Mouse (Mus musculus) MEL (cell line): ENCODE results near the gene Cep55. TPM values are rescaled to one million over a fixed set of nuclear protein-coding genes. Genes with fewer than 3 reads are reported as not detected.

ENCODE experiments used
- DNase-seq: peaks from one replicate; pipeline ENCODE4 v3.0.0; 2011; ENCODE audit warnings: low read depth, low spot score
- H3K27ac ChIP-seq: 2 replicates; pipeline ENCODE4 v1.5.1; 2012; ENCODE audit warnings: low read depth, mild to moderate bottlenecking, control low read depth, low read length, moderate library complexity; ENCODE audit not compliant: control insufficient read depth
- H3K27me3 ChIP-seq, 2 experiments: fragments of 150-350 bp in 1 of 2; sonication (generic) in 1 of 2; 2 replicates each; pipeline ENCODE4 v1.6.1; 2012; ENCODE audit warnings: low read length in 2 of 2, mild to moderate bottlenecking in 2 of 2, improper control_type of control experiment in 1 of 2, moderate library complexity in 1 of 2; ENCODE audit not compliant: insufficient read depth in 2 of 2, control insufficient read depth in 1 of 2
- H3K36me3 ChIP-seq, 2 experiments: 2 replicates each; pipeline ENCODE4 v1.6.1; 2012 to 2014; ENCODE audit warnings: low read length in 2 of 2, improper control_type of control experiment in 1 of 2, inconsistent platforms in 1 of 2, mild to moderate bottlenecking in 1 of 2; ENCODE audit not compliant: insufficient read depth in 2 of 2, control insufficient read depth in 1 of 2
- H3K4me1 ChIP-seq, 2 experiments: fragments of 150-350 bp in 1 of 2; sonication (generic) in 1 of 2; 2 replicates each; pipeline ENCODE4 v1.6.1; 2012; ENCODE audit warnings: low read length in 2 of 2, improper control_type of control experiment in 1 of 2, mild to moderate bottlenecking in 1 of 2; ENCODE audit not compliant: insufficient read depth in 2 of 2, control insufficient read depth in 1 of 2
- H3K4me3 ChIP-seq, 2 experiments: fragments of 150-350 bp in 1 of 2; sonication (generic) in 1 of 2; 2 replicates each; pipeline ENCODE4 v1.5.1; 2012; ENCODE audit warnings: low read depth in 2 of 2, low read length in 2 of 2, mild to moderate bottlenecking in 2 of 2, moderate library complexity in 2 of 2, control low read depth in 1 of 2, improper control_type of control experiment in 1 of 2; ENCODE audit not compliant: control insufficient read depth in 1 of 2, insufficient read depth in 1 of 2
- H3K79me2 ChIP-seq: 2 replicates; pipeline ENCODE4 v1.6.1; 2012; ENCODE audit warnings: mild to moderate bottlenecking, low read length, moderate library complexity; ENCODE audit not compliant: control insufficient read depth, poor library complexity, insufficient read depth
- H3K9ac ChIP-seq: 2 replicates; pipeline ENCODE4 v1.6.1; 2012; ENCODE audit warnings: low read depth, mild to moderate bottlenecking, control low read depth, low read length, moderate library complexity; ENCODE audit not compliant: control insufficient read depth, poor library complexity, severe bottlenecking
- H3K9me3 ChIP-seq: fragments of 150-350 bp; sonication (generic); replicated peaks from 2 replicates; pipeline ENCODE4 v1.6.1; 2012; ENCODE audit warnings: mild to moderate bottlenecking, low read length, improper control_type of control experiment, moderate library complexity; ENCODE audit not compliant: insufficient read depth
- BHLHE40 ChIP-seq: IDR thresholded peaks from 2 replicates; pipeline ENCODE4 v1.6.1; 2012; ENCODE audit warnings: low read depth, mild to moderate bottlenecking, inconsistent platforms, low read length, improper control_type of control experiment, borderline replicate concordance
- CHD2 ChIP-seq: IDR thresholded peaks from 2 replicates; pipeline ENCODE4 v1.6.1; 2011; ENCODE audit warnings: low read length, improper control_type of control experiment
- CTCF ChIP-seq, 3 experiments: IDR thresholded peaks in 2 of 3; conservative IDR thresholded peaks in 1 of 3; 2 replicates each; pipeline ENCODE4 v1.5.1; 2011 to 2012; ENCODE audit warnings: low read length in 3 of 3, low read depth in 2 of 3, mild to moderate bottlenecking in 2 of 3, improper control_type of control experiment in 1 of 3, inconsistent platforms in 1 of 3, mixed read lengths in 1 of 3, moderate library complexity in 1 of 3; ENCODE audit not compliant: control insufficient read depth in 1 of 3, insufficient read depth in 1 of 3, poor library complexity in 1 of 3, severe bottlenecking in 1 of 3
- ELF1 ChIP-seq: IDR thresholded peaks from 2 replicates; pipeline ENCODE4 v1.6.1; 2014; ENCODE audit warnings: low read depth, mild to moderate bottlenecking, inconsistent platforms, low read length, improper control_type of control experiment, moderate library complexity
- EP300 ChIP-seq, 2 experiments: IDR thresholded peaks; 2 replicates each; pipeline ENCODE4 v1.6.1; 2011; ENCODE audit warnings: improper control_type of control experiment in 2 of 2, low read length in 2 of 2, low read depth in 1 of 2, mild to moderate bottlenecking in 1 of 2
- ETS1 ChIP-seq: IDR thresholded peaks from 2 replicates; pipeline ENCODE4 v1.6.1; 2012; ENCODE audit warnings: low read depth, mild to moderate bottlenecking, inconsistent platforms, low read length, improper control_type of control experiment, moderate library complexity
- HCFC1 ChIP-seq: IDR thresholded peaks from 2 replicates; pipeline ENCODE4 v1.6.1; 2012; ENCODE audit warnings: low read depth, mild to moderate bottlenecking, inconsistent platforms, low read length, improper control_type of control experiment, moderate library complexity
- MYC ChIP-seq: IDR thresholded peaks from 2 replicates; pipeline ENCODE4 v1.6.1; 2011; ENCODE audit warnings: low read depth, mild to moderate bottlenecking, low read length, improper control_type of control experiment, moderate library complexity
- POLR2A ChIP-seq, 2 experiments: IDR thresholded peaks; 2 replicates each; pipeline ENCODE4 v1.6.1; 2011 to 2012; ENCODE audit warnings: low read length in 2 of 2, mild to moderate bottlenecking in 2 of 2, control low read depth in 1 of 2, improper control_type of control experiment in 1 of 2, low read depth in 1 of 2, moderate library complexity in 1 of 2; ENCODE audit not compliant: control insufficient read depth in 1 of 2, insufficient read depth in 1 of 2, poor library complexity in 1 of 2
- POLR2AphosphoS2 ChIP-seq: IDR thresholded peaks from 2 replicates; pipeline ENCODE4 v1.6.1; 2011; ENCODE audit warnings: low read length, improper control_type of control experiment
- POLR2AphosphoS5 ChIP-seq: IDR thresholded peaks from 2 replicates; pipeline ENCODE4 v1.6.1; 2012; ENCODE audit warnings: low read depth, borderline replicate concordance, mild to moderate bottlenecking, inconsistent platforms, low read length, moderate library complexity, mixed read lengths
- TAL1 ChIP-seq: IDR thresholded peaks from 2 replicates; pipeline ENCODE4 v1.6.1; 2012; ENCODE audit warnings: mild to moderate bottlenecking, inconsistent platforms, low read length, moderate library complexity, mixed read lengths
- UBTF ChIP-seq: IDR thresholded peaks from 2 replicates; pipeline ENCODE4 v1.6.1; 2012; ENCODE audit warnings: low read depth, mild to moderate bottlenecking, inconsistent platforms, low read length, improper control_type of control experiment, moderate library complexity, borderline replicate concordance; ENCODE audit not compliant: insufficient read depth
- USF1 ChIP-seq: IDR thresholded peaks from 2 replicates; pipeline ENCODE4 v1.6.1; 2014; ENCODE audit warnings: low read depth, mild to moderate bottlenecking, inconsistent platforms, low read length, improper control_type of control experiment, moderate library complexity
- USF2 ChIP-seq, 2 experiments: IDR thresholded peaks; 2 replicates each; pipeline ENCODE4 v1.6.1; 2011 to 2012; ENCODE audit warnings: improper control_type of control experiment in 2 of 2, low read length in 2 of 2, borderline replicate concordance in 1 of 2, inconsistent platforms in 1 of 2, low read depth in 1 of 2, mild to moderate bottlenecking in 1 of 2; ENCODE audit not compliant: insufficient read depth in 1 of 2
- ZC3H11A ChIP-seq: IDR thresholded peaks from 2 replicates; pipeline ENCODE4 v1.6.1; 2012; ENCODE audit warnings: low read depth, mild to moderate bottlenecking, inconsistent platforms, low read length, improper control_type of control experiment
- polyA plus RNA-seq, 2 experiments: library from polyadenylated mRNA; stranded (reverse) in 1 of 2; unstranded in 1 of 2; fragments of >175 nt in 1 of 2; fragments of >200 nt in 1 of 2; gene quantifications; 2 replicates each; pipeline versions ENCODE4 v1.2.1 to v1.2.4; 2012; ENCODE audit warnings: low replicate concordance in 2 of 2, low read depth in 1 of 2; ENCODE audit not compliant: insufficient read length in 2 of 2, insufficient read depth in 1 of 2, missing spikeins in 1 of 2
- total RNA-seq: library from RNA; depleted of rRNA; stranded (reverse); fragments of 300-350 nt; gene quantifications from 2 replicates; pipeline ENCODE4 v1.2.3, GENCODE M21; 2012

The Cep55 gene
- total and polyA plus RNA-seq, 3 experiments: 11.1 to 17.1 TPM; not detected in 1

DNA sequence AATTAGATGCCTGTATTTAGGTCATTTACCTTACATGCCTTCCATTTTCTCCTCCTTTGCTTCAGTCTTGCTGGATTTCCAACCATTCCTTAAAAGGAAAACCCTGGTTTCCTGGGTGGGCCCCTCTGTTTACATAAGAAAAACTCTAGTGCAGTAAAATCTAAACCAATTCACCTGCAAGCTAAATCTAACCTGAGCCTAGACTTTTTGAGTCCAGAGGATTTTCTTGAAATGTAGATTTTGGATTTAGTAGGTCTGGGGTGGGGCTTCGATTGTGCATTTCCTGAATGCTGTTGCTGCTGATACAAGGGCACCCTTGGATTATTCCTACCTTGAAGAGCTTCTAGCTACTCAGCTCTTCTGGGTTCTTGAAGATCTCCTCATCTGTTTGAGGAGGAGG, 9.2 kb downstream of the Cep55 start:
- H3K36me3 ChIP-seq: peaks cover 0 to 8% of the 10 kb centered on the region in 2 experiments; a peak in 2 of 4 replicates
- DNase-seq: no peak
- H3K27me3 ChIP-seq: no peaks in the 10 kb centered on the region
- TF ChIP-seq EP300 (IDR thresholded peaks at IDR 0.05; ENCODE audit: low read depth in 1 of 2, low read length in 2 of 2) (no peak), ZC3H11A (no peak), POLR2AphosphoS5 (no peak), CHD2 (no peak), MYC (no peak), CTCF (IDR thresholded peaks at IDR 0.05 in 2 of 3, conservative IDR thresholded peaks at IDR 0.05 in 1 of 3; ENCODE audit: control insufficient read depth in 1 of 3, insufficient read depth in 1 of 3, low read depth in 2 of 3, low read length in 3 of 3, poor library complexity in 1 of 3, severe bottlenecking in 1 of 3) (no peak), USF1 (no peak), BHLHE40 (no peak), ELF1 (no peak), HCFC1 (no peak), UBTF (no peak), ETS1 (no peak), POLR2AphosphoS2 (no peak)
- no peaks in the 10 kb centered on the region for H3K9me3 ChIP-seq
- no peaks in the 10 kb centered on the region; the same call in 1 of the 2 replicates for H3K79me2 ChIP-seq
- no peak overlapping the region for H3K27ac ChIP-seq
- no peak overlapping the region for H3K4me3 ChIP-seq
- no peak overlapping the region for H3K9ac ChIP-seq
- no peaks in the 10 kb centered on the region for H3K4me1 ChIP-seq

DNA sequence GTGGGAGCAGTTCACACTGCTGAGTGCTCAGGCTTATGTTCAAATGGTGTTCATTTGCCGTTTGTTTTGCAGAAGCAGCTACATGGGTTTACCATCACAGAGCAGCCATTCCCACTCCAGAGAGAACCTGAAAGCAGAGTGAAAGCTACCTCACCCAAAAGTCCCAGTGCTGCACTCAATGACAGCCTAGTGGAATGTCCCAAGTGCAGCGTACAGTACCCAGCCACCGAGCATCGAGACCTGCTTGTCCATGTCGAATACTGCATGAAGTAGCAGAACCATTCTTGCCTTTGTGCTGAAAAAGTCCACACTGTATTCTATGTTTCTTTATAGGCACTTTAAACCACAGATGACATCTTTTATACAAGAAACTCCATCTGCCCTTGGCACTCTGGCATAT, 18.4 kb downstream of the Cep55 start:
- H3K9me3 ChIP-seq: no peaks in the 10 kb centered on the region
- no peaks in the 10 kb centered on the region for H3K4me1 ChIP-seq
- no peak overlapping the region for H3K27ac ChIP-seq
- no peak overlapping the region for H3K9ac ChIP-seq
- no peak for DNase-seq
- no peak overlapping the region for H3K4me3 ChIP-seq
- TF ChIP-seq TAL1: no peak
- no peak for TF ChIP-seq POLR2A (IDR thresholded peaks at IDR 0.05; ENCODE audit: control insufficient read depth in 1 of 2, insufficient read depth in 1 of 2, low read depth in 1 of 2, low read length in 2 of 2, poor library complexity in 1 of 2)
- TF ChIP-seq USF2 (IDR thresholded peaks at IDR 0.05; ENCODE audit: borderline replicate concordance in 1 of 2, insufficient read depth in 1 of 2, low read depth in 1 of 2, low read length in 2 of 2): no peak
- no peak for TF ChIP-seq ELF1
- no peaks in the 10 kb centered on the region for H3K27me3 ChIP-seq
- H3K36me3 ChIP-seq: peaks cover 0 to 4% of the 10 kb centered on the region in 2 experiments; a peak in 1 of 4 replicates
- H3K79me2 ChIP-seq: no peaks in the 10 kb centered on the region
